Mouse (Mus musculus): ENCODE data around the gene Pik3ap1. TPM values are rescaled to one million over a fixed set of nuclear protein-coding genes. Genes with fewer than 3 reads are reported as not detected.

Pik3ap1 gene
- polyA plus RNA-seq, 2 experiments: 1.8 to 3.1 TPM

DNA sequence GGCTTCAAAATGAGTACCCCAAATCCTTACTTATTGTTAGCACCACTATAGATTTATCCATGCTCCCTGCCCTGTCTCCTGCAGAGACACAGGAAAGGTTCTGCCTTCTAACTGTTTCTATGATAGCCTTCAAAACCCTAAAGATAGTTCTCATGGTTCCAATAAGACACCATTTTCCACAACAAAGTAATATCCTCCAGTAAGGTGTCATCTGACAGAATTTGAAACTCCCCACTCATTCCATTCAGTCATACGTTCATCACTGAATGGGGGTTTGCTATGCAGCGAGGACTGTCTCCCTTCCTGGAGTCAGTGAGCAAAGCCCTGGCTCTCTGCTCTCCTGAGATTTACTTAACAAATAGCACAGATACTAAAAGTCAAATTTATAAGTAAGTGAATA is 21.9 kb downstream of the Pik3ap1 start:
- DNase-seq (ENCODE audit: low spot score): no peak
- TF ChIP-seq POLR2A (IDR thresholded peaks at IDR 0.05; ENCODE audit: borderline replicate concordance, extremely low read depth, insufficient read depth, insufficient read length): no peak
- Histone ChIP-seq H3K4me3 (replicated peaks; ENCODE audit: low read length) (no peak overlapping the region), H3K4me1 (ENCODE audit: control insufficient read depth, insufficient read depth, low read length) (no peaks in the 10 kb centered on the region), H3K9ac (ENCODE audit: low read depth, low read length, severe bottlenecking) (no peak overlapping the region), H3K9me3 (ENCODE audit: control insufficient read depth, low read length) (no peaks in the 10 kb centered on the region), H3K4me2 (replicated peaks; ENCODE audit: low read depth, low read length, severe bottlenecking) (no peak overlapping the region), H3K27me3 (ENCODE audit: control insufficient read depth, insufficient read depth, low read length) (no peaks in the 10 kb centered on the region), H3K27ac (replicated peaks; ENCODE audit: low read depth, low read length) (no peak overlapping the region), H3K36me3 (ENCODE audit: control insufficient read depth, insufficient read depth, low read length) (no peaks in the 10 kb centered on the region)
- 76% methylated on average over 2 of the region's 2 CpGs for WGBS
- ATAC-seq (ENCODE audit: low FRiP score, low read depth): no peak

DNA sequence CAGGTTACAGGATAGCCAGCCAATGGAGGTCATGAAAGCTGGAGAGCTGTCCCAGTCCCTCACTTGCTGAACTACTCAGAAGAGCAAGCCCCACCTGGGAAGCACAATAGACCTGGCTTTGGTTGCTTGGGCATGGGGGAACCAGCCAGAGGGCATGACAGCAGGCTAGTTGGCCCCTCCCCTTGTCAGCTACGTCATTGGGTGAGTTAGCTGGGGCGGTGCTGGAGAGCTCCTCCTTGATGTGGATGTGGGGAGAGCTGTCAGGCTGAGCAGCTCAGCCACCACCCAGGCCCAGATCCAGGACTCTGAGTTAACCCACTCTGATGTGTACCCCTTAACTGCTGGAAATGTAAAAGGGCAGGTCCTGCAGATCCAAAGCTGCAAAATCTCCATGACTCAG is 24.4 kb downstream of the Pik3ap1 start:
- ATAC-seq (ENCODE audit: low FRiP score, low read depth) (no peak), DNase-seq (ENCODE audit: low spot score) (no peak)
- no peaks in the 10 kb centered on the region for H3K27me3 ChIP-seq (ENCODE audit: control insufficient read depth, insufficient read depth, low read length)
- no peak overlapping the region for H3K27ac ChIP-seq (replicated peaks; ENCODE audit: low read depth, low read length)
- no peaks in the 10 kb centered on the region for H3K4me1 ChIP-seq (ENCODE audit: control insufficient read depth, insufficient read depth, low read length)
- no peak overlapping the region for H3K9ac ChIP-seq (ENCODE audit: low read depth, low read length, severe bottlenecking)
- no peak overlapping the region for H3K4me3 ChIP-seq (replicated peaks; ENCODE audit: low read length)
- H3K36me3 ChIP-seq (ENCODE audit: control insufficient read depth, insufficient read depth, low read length): no peaks in the 10 kb centered on the region
- no peaks in the 10 kb centered on the region for H3K9me3 ChIP-seq (ENCODE audit: control insufficient read depth, low read length)
- 3% methylated on average over 2 of the region's 2 CpGs for WGBS
- no peak for TF ChIP-seq POLR2A (IDR thresholded peaks at IDR 0.05; ENCODE audit: borderline replicate concordance, extremely low read depth, insufficient read depth, insufficient read length)
- no peak overlapping the region for H3K4me2 ChIP-seq (replicated peaks; ENCODE audit: low read depth, low read length, severe bottlenecking)

DNA sequence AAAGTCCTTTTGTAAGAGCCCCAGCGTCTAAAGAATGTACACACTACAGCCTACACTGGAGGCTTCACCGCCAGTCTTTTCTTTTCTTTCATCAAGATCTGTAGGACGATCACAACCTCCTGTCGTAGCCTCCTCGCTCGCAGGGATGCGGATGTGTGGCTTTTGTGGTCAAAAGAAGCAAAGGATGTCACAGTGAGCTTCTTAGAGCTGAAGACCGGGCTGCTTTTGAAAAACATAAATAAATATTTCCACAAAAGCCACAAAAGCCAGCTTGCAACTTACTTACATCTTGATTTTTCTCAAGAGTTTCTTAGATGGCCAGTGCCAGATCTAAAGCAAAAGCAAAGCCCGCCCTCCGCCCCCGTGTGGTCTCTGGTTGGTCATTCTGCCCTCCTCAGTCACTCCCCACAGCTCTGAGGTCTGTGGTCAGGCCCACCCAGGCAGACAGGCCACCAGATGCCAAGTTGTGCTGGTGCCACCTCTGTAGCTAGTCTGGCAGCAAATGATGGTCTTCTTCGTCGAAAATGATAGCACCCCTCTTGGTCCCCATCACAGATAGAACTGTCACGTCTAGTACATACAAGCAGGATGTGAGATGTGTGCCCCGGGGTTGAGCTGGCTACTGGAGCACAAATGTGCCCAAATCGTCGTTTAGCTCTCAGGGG is 30.5 kb downstream of the Pik3ap1 start:
- no peak for DNase-seq (ENCODE audit: low spot score)
- no peak for TF ChIP-seq POLR2A (IDR thresholded peaks at IDR 0.05; ENCODE audit: borderline replicate concordance, extremely low read depth, insufficient read depth, insufficient read length)
- H3K27ac ChIP-seq (replicated peaks; ENCODE audit: low read depth, low read length): no peak overlapping the region
- no peak overlapping the region for H3K9ac ChIP-seq (ENCODE audit: low read depth, low read length, severe bottlenecking)
- H3K36me3 ChIP-seq (ENCODE audit: control insufficient read depth, insufficient read depth, low read length): no peaks in the 10 kb centered on the region
- H3K4me1 ChIP-seq (ENCODE audit: control insufficient read depth, insufficient read depth, low read length): no peaks in the 10 kb centered on the region
- no peak overlapping the region for H3K4me2 ChIP-seq (replicated peaks; ENCODE audit: low read depth, low read length, severe bottlenecking)
- no peak overlapping the region for H3K4me3 ChIP-seq (replicated peaks; ENCODE audit: low read length)
- no peak for ATAC-seq (ENCODE audit: low FRiP score, low read depth)
- 84% methylated on average over 17 of the region's 17 CpGs for WGBS
- H3K27me3 ChIP-seq (ENCODE audit: control insufficient read depth, insufficient read depth, low read length): no peaks in the 10 kb centered on the region
- no peaks in the 10 kb centered on the region for H3K9me3 ChIP-seq (ENCODE audit: control insufficient read depth, low read length)

DNA sequence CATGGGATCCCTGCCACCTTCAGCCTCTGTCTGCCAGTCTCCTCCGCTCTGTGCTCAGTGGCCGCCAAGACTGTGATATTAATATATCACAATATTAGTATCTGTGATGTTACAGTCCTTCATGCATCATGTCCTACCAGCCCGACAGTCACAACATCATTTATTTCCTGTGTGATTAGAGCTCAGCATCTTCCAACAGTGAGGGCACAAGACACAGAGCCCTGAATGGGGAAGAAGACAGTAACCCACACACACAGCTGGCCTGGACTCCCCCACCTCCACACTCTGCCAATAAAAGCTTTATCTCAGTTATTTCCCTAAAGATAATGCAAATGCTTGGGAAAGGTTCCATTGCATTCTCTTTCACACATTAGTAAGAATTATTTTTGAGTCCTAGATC is 35.3 kb downstream of the Pik3ap1 start:
- Histone ChIP-seq H3K27me3 (ENCODE audit: control insufficient read depth, insufficient read depth, low read length) (no peaks in the 10 kb centered on the region), H3K4me1 (ENCODE audit: control insufficient read depth, insufficient read depth, low read length) (0 out of 2 replicates have a peak, but pooled peaks cover 6% of the 10 kb centered on the region), H3K9me3 (ENCODE audit: control insufficient read depth, low read length) (no peaks in the 10 kb centered on the region), H3K27ac (replicated peaks; ENCODE audit: low read depth, low read length) (no peak overlapping the region), H3K36me3 (ENCODE audit: control insufficient read depth, insufficient read depth, low read length) (no peaks in the 10 kb centered on the region), H3K4me2 (replicated peaks; ENCODE audit: low read depth, low read length, severe bottlenecking) (no peak overlapping the region), H3K9ac (ENCODE audit: low read depth, low read length, severe bottlenecking) (no peak overlapping the region), H3K4me3 (replicated peaks; ENCODE audit: low read length) (no peak overlapping the region)
- 92% methylated on average over 3 of the region's 3 CpGs for WGBS
- ATAC-seq (ENCODE audit: low FRiP score, low read depth) (no peak), DNase-seq (ENCODE audit: low spot score) (no peak)
- TF ChIP-seq POLR2A (IDR thresholded peaks at IDR 0.05; ENCODE audit: borderline replicate concordance, extremely low read depth, insufficient read depth, insufficient read length): no peak

- no peak for TF ChIP-seq POLR2A (IDR thresholded peaks at IDR 0.05; ENCODE audit: borderline replicate concordance, extremely low read depth, insufficient read depth, insufficient read length)
- Histone ChIP-seq H3K4me1 (ENCODE audit: control insufficient read depth, insufficient read depth, low read length) (0 out of 2 replicates have a peak, but pooled peaks cover 6% of the 10 kb centered on the region), H3K9me3 (ENCODE audit: control insufficient read depth, low read length) (no peaks in the 10 kb centered on the region), H3K9ac (ENCODE audit: low read depth, low read length, severe bottlenecking) (no peak overlapping the region), H3K27ac (replicated peaks; ENCODE audit: low read depth, low read length) (no peak overlapping the region), H3K27me3 (ENCODE audit: control insufficient read depth, insufficient read depth, low read length) (no peaks in the 10 kb centered on the region), H3K36me3 (ENCODE audit: control insufficient read depth, insufficient read depth, low read length) (no peaks in the 10 kb centered on the region), H3K4me2 (replicated peaks; ENCODE audit: low read depth, low read length, severe bottlenecking) (no peak overlapping the region), H3K4me3 (replicated peaks; ENCODE audit: low read length) (no peak overlapping the region)
- 95% methylated on average over 3 of the region's 3 CpGs for WGBS
- DNase-seq (ENCODE audit: low spot score) (no peak), ATAC-seq (ENCODE audit: low FRiP score, low read depth) (no peak)
Measured at GRCm38 (mm10) chr19:41348161-41348560, 36.7 kb downstream of the Pik3ap1 start.
